Mouse (Mus musculus) small intestine, adult 2 months (tissue): ENCODE measurements around the gene Ccdc160. TPM values are rescaled to one million over a fixed set of nuclear protein-coding genes. Genes with fewer than 3 reads are reported as not detected.

Experiments used
- H3K27ac ChIP-seq: fragments of 200-500 bp; 2 replicates; pipeline ENCODE4 v1.5.1; 2012; ENCODE audit warnings: low read depth, low read length, control low read depth, inconsistent platforms; ENCODE audit not compliant: insufficient read depth
- H3K27me3 ChIP-seq: fragments of 200-500 bp; 2 replicates; pipeline ENCODE4 v1.6.1; 2012; ENCODE audit warnings: mild to moderate bottlenecking, moderate library complexity, low read length, inconsistent platforms; ENCODE audit not compliant: control insufficient read depth, insufficient read depth
- H3K36me3 ChIP-seq: fragments of 200-500 bp; 2 replicates; pipeline ENCODE4 v1.6.1; 2012; ENCODE audit warnings: mild to moderate bottlenecking, low read length, control low read depth, inconsistent platforms; ENCODE audit not compliant: control insufficient read depth, insufficient read depth
- H3K4me1 ChIP-seq: fragments of 200-500 bp; 2 replicates; pipeline ENCODE4 v1.6.1; 2012; ENCODE audit warnings: low read length, inconsistent platforms, mixed read lengths; ENCODE audit not compliant: control insufficient read depth, insufficient read depth, insufficient read length
- H3K4me3 ChIP-seq: fragments of 200-500 bp; 2 replicates; pipeline ENCODE4 v1.5.1; 2012; ENCODE audit warnings: low read depth, mild to moderate bottlenecking, control low read depth, inconsistent platforms, low read length, moderate library complexity
- CTCF ChIP-seq: fragments of 200-500 bp; IDR thresholded peaks from 2 replicates; pipeline ENCODE4 v1.5.1; 2012; ENCODE audit warnings: low read depth, mild to moderate bottlenecking, control low read depth, inconsistent platforms, low read length, moderate library complexity, mixed read lengths; ENCODE audit not compliant: insufficient replicate concordance, insufficient read length; ENCODE audit errors: extremely low read depth
- POLR2A ChIP-seq: fragments of 200-500 bp; IDR thresholded peaks from 2 replicates; pipeline ENCODE4 v1.6.1; 2012; ENCODE audit warnings: low read depth, mild to moderate bottlenecking, control low read depth, inconsistent platforms, low read length, moderate library complexity
- WGBS: fragments of 180-500 bp; shearing (Covaris S2); methylation state at CpG from one replicate; pipeline ENCODE4 v1.1.7; 2018; 5-methylcytosine and 5-hydroxymethylcytosine counted together
- polyA plus RNA-seq: library from polyadenylated mRNA; depleted of rRNA; stranded (reverse); fragments of >200 nt; gene quantifications from 2 replicates; pipeline ENCODE4 v1.2.3, GENCODE M21; 2012

Gene Ccdc160
- polyA plus RNA-seq, 1 experiment: not detected

DNA sequence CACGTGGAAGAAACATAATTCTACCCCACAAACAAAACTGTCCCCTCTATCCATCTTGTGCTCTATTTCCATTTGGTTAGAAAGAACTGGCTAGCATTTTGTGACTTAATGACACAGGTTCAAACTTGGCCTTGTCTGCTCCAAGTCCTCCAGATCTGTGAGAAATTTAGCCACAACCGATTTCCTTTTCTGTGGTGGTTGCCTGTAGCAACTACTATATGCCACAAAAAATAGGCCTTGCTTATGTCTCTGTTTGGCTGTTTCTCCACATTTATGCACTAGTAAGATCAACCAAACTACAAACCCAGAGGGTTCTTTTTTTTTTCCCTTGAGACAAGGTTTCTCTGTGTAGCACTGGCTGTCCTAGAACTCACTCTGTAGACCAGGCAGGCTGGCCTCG, 33.8 kb upstream of the Ccdc160 start:
- WGBS: 87% methylated on average over 3 of the region's 3 CpGs
- no peak for TF ChIP-seq POLR2A
- TF ChIP-seq CTCF: no peak
- H3K4me1 ChIP-seq: no peaks in the 10 kb centered on the region
- H3K4me3 ChIP-seq: no peak overlapping the region
- H3K27me3 ChIP-seq: no peaks in the 10 kb centered on the region
- H3K36me3 ChIP-seq: no peaks in the 10 kb centered on the region
- H3K27ac ChIP-seq: no peak overlapping the region

DNA sequence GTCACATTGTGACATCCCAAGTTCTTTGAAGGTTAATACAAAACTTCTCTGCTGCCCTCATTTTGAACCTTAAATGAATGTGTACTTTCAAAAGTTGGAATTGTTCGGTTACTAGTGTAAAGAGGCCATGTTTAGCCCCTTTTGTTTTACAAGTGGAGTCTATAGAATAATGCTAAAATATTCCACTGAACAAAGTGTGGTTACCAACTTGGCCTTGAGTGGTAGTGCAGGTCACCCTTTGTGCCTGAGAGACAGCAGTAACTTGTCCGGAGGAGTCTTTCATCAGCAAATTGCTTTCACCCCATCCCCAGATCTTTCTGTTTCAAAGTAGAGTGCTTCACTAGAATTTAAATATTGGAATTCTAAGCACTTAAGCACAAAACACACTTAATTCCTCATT, 31.8 kb upstream of the Ccdc160 start:
- H3K4me3 ChIP-seq: no peak overlapping the region
- H3K27ac ChIP-seq: no peak overlapping the region
- WGBS: 77% methylated on average over 2 of the region's 2 CpGs
- no peaks in the 10 kb centered on the region for H3K36me3 ChIP-seq
- no peaks in the 10 kb centered on the region for H3K4me1 ChIP-seq
- no peaks in the 10 kb centered on the region for H3K27me3 ChIP-seq
- no peak for TF ChIP-seq CTCF
- TF ChIP-seq POLR2A: no peak

GRCm38 (mm10) chrX:52760191-52760945, 30.6 kb upstream of the Ccdc160 start:
- no peak overlapping the region for H3K27ac ChIP-seq
- H3K4me1 ChIP-seq: no peaks in the 10 kb centered on the region
- no peaks in the 10 kb centered on the region for H3K36me3 ChIP-seq
- no peaks in the 10 kb centered on the region for H3K27me3 ChIP-seq
- 54% methylated on average over 4 of the region's 4 CpGs for WGBS
- TF ChIP-seq CTCF (no peak), POLR2A (no peak)
- H3K4me3 ChIP-seq: no peak overlapping the region

GRCm38 (mm10) chrX:52762221-52762620, 28.8 kb upstream of the Ccdc160 start:
- TF ChIP-seq CTCF: no peak
- TF ChIP-seq POLR2A: no peak
- WGBS: 74% methylated on average over 4 of the region's 4 CpGs
- no peaks in the 10 kb centered on the region for H3K4me1 ChIP-seq
- H3K27me3 ChIP-seq: no peaks in the 10 kb centered on the region
- no peak overlapping the region for H3K4me3 ChIP-seq
- H3K36me3 ChIP-seq: no peaks in the 10 kb centered on the region
- no peak overlapping the region for H3K27ac ChIP-seq

GRCm38 (mm10) chrX:52775973-52776372, 15.0 kb upstream of the Ccdc160 start:
- Histone ChIP-seq H3K27ac (no peak overlapping the region), H3K4me1 (no peaks in the 10 kb centered on the region), H3K27me3 (no peaks in the 10 kb centered on the region), H3K36me3 (no peaks in the 10 kb centered on the region), H3K4me3 (no peak overlapping the region)
- 13% methylated on average over 3 of the region's 3 CpGs for WGBS
- TF ChIP-seq POLR2A: no peak
- TF ChIP-seq CTCF: peak; percentile 54; the same call in 1 of the 2 replicates

DNA sequence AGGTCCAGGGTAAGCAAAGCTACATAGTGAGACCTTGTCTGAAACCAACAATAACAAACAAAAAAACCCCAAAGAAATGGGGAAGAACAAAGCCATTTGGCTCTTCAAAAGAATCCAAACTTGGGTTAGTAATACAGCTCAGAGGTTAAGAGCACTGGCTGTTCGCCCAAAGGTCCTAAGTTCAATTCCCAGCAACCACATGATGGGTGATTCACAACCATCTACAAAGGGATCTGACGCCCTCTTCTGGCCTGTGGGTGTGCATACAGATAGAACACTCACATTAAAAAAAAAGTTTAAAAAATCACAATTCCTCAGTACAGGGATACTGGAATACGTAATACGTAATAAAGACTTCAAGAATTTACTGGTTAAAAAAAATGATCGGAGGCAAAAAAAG, 13.3 kb upstream of the Ccdc160 start:
- no peak overlapping the region for H3K4me3 ChIP-seq
- 73% methylated on average over 5 of the region's 5 CpGs for WGBS
- no peaks in the 10 kb centered on the region for H3K4me1 ChIP-seq
- no peaks in the 10 kb centered on the region for H3K27me3 ChIP-seq
- H3K27ac ChIP-seq: no peak overlapping the region
- TF ChIP-seq POLR2A: no peak
- TF ChIP-seq CTCF: no peak
- H3K36me3 ChIP-seq: no peaks in the 10 kb centered on the region

DNA sequence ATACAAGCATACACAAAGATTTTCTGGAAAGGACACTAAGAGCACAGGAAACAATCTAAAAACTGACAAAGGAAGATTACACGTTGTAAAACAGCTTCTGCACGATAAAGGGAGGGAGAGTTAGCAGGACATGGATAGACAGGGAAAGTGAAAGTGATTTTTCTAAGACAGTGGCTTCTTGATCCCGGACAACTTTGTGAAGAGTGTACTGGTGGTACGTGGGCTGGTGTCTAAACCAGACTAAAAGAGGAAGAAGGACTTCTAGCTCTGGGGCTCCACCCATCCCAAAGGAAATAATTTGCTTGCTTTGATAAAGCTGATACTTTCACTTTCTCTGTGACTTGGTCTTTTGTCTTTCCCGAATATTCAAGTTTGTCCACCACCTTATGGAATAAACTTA, 7.1 kb upstream of the Ccdc160 start:
- WGBS: 19% methylated on average over 5 of the region's 5 CpGs
- H3K27me3 ChIP-seq: no peaks in the 10 kb centered on the region
- no peaks in the 10 kb centered on the region for H3K36me3 ChIP-seq
- H3K4me1 ChIP-seq: no peaks in the 10 kb centered on the region
- no peak overlapping the region for H3K4me3 ChIP-seq
- TF ChIP-seq POLR2A (no peak), CTCF (no peak)
- no peak overlapping the region for H3K27ac ChIP-seq
